Mouse (Mus musculus): ENCODE data around the gene Apobec3. TPM values are rescaled to one million over a fixed set of nuclear protein-coding genes. Genes with fewer than 3 reads are reported as not detected.
"Not testable (repeated sequence)": the region's sequence is repeated elsewhere in the genome, so short reads cannot be mapped to it uniquely, and the experiment has no call there.

Gene Apobec3
- polyA plus RNA-seq, 1 experiment from 2014 or later: 5.1 TPM

DNA sequence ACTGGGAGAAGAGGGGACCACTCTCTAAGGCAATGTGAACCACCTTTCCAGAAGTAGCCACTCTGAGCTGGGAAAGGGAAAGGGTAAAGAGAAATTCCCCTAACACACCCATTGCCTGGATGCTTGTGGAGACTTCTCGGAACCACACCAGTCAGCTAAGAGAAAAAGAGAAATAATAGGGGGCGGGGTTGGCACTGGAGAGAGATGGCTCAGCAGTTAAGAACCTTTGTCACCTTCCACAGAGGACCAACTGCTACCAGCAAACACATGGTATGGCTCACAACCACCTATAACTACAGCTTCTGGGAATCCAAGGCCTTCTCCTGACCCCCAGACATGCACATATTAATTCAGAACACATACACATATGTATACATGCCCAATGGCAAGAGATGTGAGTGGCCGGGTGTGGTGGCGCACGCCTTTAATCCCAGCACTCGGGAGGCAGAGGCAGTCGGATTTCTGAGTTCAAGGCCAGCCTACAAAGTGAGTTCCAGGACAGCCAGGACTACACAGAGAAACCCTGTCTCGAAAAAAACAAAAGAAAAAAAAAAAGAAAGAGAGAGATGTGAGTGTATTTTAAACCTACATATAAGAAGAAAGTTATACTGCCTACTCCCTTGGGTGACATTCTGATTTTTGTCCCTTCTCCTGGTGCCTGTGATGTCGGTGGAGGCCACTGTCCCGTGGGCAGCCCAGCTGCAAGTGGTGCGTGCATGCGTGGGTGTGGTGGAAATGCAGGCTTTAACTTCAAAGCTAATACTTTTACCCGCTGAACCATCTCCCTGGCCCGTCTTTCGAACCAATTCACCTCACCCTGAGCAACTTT, 1.8 kb downstream of the Apobec3 start:
- Histone ChIP-seq H3K9ac (ENCODE audit: low read depth, low read length) (no peak overlapping the region), H3K4me1 (replicated peaks; ENCODE audit: control insufficient read depth, insufficient read depth, low read length) (no peaks in the 10 kb centered on the region; the same call in 1 of the 2 replicates), H3K36me3 (ENCODE audit: control insufficient read depth, insufficient read depth) (0 out of 2 replicates have a peak, but pooled peaks cover 1% of the 10 kb centered on the region), H3K27ac (ENCODE audit: low read depth, low read length) (no peak overlapping the region), H3K4me2 (replicated peaks; ENCODE audit: low read depth) (peak overlapping the region; percentile 79), H3K27me3 (replicated peaks; ENCODE audit: control insufficient read depth, insufficient read depth, low read length) (no peaks in the 10 kb centered on the region), H3K9me3 (ENCODE audit: control insufficient read depth) (no peaks in the 10 kb centered on the region), H3K4me3 (ENCODE audit: low read depth, low read length) (0 out of 2 replicates have a peak overlapping the region, but pooled peaks have one; percentile 47)
- TF ChIP-seq CTCF (IDR thresholded peaks at IDR 0.05; ENCODE audit: low read depth): no peak
- ATAC-seq: no peak
- WGBS: 63% methylated on average over 15 of the region's 15 CpGs

DNA sequence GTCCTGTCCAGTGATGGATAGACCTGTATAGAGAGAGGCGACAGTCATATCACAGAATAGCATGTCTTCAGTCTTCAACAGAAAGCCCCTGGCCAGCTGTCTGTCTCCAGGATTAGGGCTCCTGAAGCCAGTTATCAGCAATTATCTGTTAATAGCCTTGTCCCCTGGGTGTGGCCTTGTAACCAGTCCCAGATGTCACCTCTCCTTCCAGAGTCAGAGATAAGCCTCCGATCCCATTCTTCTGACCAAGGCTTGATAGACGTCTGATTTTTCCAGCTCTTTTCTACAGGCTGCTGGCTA, 2.3 kb downstream of the Apobec3 start:
- H3K4me3 ChIP-seq (ENCODE audit: low read depth, low read length): no peak overlapping the region

DNA sequence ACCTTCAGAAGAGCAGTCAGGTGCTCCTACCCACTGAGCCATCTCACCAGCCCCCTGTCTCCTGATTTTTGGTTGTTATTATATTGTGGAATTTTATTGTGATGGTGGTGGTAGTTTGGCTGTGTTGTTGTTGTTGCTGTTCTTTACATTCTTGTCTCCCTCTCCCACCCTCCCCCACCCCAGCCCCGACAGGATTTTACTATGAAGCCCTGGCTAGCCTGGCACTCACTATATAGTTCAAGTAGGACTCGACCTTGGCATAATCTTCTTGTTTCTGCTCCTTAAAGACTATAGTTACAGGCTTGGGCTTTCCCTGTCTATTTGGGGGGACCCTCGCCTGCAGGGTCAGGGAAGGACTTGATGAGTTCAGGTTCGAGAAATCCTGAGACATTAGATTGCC, 2.9 kb downstream of the Apobec3 start:
- 67% methylated on average over 4 of the region's 4 CpGs for WGBS
- Histone ChIP-seq H3K4me1 (replicated peaks; ENCODE audit: control insufficient read depth, insufficient read depth, low read length) (no peaks in the 10 kb centered on the region; the same call in 1 of the 2 replicates), H3K36me3 (ENCODE audit: control insufficient read depth, insufficient read depth) (peaks cover 5% of the 10 kb centered on the region; the same call in 1 of the 2 replicates), H3K27me3 (replicated peaks; ENCODE audit: control insufficient read depth, insufficient read depth, low read length) (no peaks in the 10 kb centered on the region), H3K9ac (ENCODE audit: low read depth, low read length) (no peak overlapping the region), H3K4me3 (ENCODE audit: low read depth, low read length) (no peak overlapping the region), H3K9me3 (ENCODE audit: control insufficient read depth) (no peaks in the 10 kb centered on the region), H3K4me2 (replicated peaks; ENCODE audit: low read depth) (no peak overlapping the region), H3K27ac (ENCODE audit: low read depth, low read length) (no peak overlapping the region)
- TF ChIP-seq CTCF (IDR thresholded peaks at IDR 0.05; ENCODE audit: low read depth): no peak
- ATAC-seq: no peak

More for the DNA sequence above, 2.3 kb downstream of the Apobec3 start:
- Histone ChIP-seq H3K27ac (ENCODE audit: low read depth, low read length) (no peak overlapping the region), H3K9ac (ENCODE audit: low read depth, low read length) (no peak overlapping the region), H3K36me3 (ENCODE audit: control insufficient read depth, insufficient read depth) (peaks cover 5% of the 10 kb centered on the region; the same call in 1 of the 2 replicates), H3K9me3 (ENCODE audit: control insufficient read depth) (no peaks in the 10 kb centered on the region), H3K4me2 (replicated peaks; ENCODE audit: low read depth) (peak overlapping the region; percentile 30), H3K27me3 (replicated peaks; ENCODE audit: control insufficient read depth, insufficient read depth, low read length) (no peaks in the 10 kb centered on the region), H3K4me1 (replicated peaks; ENCODE audit: control insufficient read depth, insufficient read depth, low read length) (no peaks in the 10 kb centered on the region; the same call in 1 of the 2 replicates)
- WGBS: 29% methylated on average over 3 of the region's 3 CpGs
- TF ChIP-seq CTCF (IDR thresholded peaks at IDR 0.05; ENCODE audit: low read depth): no peak
- no peak for ATAC-seq

DNA sequence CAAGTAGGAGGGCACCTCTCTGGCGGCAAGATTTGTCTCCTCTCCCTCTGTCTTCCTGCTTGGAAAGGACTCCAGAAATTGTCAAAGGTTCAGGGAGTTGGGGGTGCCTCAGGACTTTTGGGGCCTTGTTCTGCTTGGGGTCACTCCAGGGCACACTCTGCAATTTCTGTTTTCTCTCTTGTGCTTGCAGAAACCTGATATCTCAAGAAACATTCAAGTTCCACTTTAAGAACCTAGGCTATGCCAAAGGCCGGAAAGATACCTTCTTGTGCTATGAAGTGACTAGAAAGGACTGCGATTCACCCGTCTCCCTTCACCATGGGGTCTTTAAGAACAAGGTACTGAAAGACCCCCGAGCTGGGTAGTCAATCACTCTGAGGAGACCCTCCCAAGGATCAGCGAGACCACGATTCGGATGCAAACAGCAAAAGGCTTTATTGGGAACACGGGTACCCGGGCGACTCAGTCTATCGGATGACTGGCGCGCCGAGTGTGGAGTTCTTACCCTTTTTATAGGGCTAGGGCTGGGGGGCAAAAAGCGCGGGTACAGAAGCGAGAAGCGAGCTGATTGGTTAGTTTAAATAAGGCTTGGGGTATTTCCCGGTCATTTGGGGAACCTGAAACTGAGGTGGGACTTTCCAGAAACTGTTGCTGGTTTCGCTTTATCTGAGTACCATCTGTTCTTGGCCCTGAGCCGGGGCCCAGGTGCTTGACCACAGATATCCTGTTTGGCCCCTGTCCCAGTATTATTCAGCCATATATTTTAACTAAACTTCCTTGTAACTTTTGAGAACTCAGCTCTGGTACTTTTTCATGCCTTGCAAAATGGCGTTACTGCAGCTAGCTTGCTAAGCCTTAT, 4.0 kb downstream of the Apobec3 start:
- WGBS: 74% methylated on average over 10 of the region's 23 CpGs

DNA sequence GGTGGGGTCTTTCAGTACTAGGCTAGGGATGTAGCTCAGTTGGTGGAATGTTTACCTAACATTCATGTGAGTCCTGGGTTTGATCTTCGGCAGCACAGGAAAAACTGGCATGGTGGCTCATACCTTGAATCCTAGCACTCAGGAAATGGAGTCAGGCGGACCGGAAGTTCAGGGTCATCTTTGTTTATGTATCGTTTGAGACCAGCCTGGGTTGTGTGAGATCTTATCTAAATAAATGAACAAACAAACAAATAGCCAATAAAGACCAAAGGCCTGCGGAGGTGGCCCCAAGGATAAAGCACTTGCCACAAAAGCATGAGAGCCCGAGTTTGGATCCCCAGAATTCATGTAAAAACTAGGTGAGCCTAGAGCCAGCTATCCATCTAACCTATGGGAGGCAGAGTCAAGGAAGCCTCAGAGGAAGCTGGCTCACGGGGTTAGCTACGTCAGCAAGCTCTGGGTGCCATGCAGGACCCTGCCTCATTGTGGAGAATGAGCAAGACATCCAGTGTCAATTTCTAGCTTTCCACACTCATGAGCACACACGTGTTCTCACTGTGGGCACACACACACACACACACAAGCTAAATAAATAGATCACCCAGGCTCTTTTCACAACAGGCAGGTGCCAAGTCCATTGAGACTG, 4.7 kb downstream of the Apobec3 start:
- Histone ChIP-seq H3K36me3 (ENCODE audit: control insufficient read depth, insufficient read depth) (peaks cover 5% of the 10 kb centered on the region; the same call in 1 of the 2 replicates), H3K27me3 (replicated peaks; ENCODE audit: control insufficient read depth, insufficient read depth, low read length) (no peaks in the 10 kb centered on the region), H3K9ac (ENCODE audit: low read depth, low read length) (no peak overlapping the region), H3K9me3 (ENCODE audit: control insufficient read depth) (no peaks in the 10 kb centered on the region), H3K4me1 (replicated peaks; ENCODE audit: control insufficient read depth, insufficient read depth, low read length) (no peaks in the 10 kb centered on the region), H3K27ac (ENCODE audit: low read depth, low read length) (no peak overlapping the region), H3K4me2 (replicated peaks; ENCODE audit: low read depth) (no peak overlapping the region), H3K4me3 (ENCODE audit: low read depth, low read length) (no peak overlapping the region)
- 64% methylated on average over 9 of the region's 9 CpGs for WGBS
- TF ChIP-seq CTCF (IDR thresholded peaks at IDR 0.05; ENCODE audit: low read depth): no peak
- ATAC-seq: no peak

More for the DNA sequence above, 4.0 kb downstream of the Apobec3 start:
- H3K4me1 ChIP-seq (replicated peaks; ENCODE audit: control insufficient read depth, insufficient read depth, low read length); H3K27me3 ChIP-seq (replicated peaks; ENCODE audit: control insufficient read depth, insufficient read depth, low read length); H3K27ac ChIP-seq (ENCODE audit: low read depth, low read length); H3K4me2 ChIP-seq (replicated peaks; ENCODE audit: low read depth); H3K36me3 ChIP-seq (ENCODE audit: control insufficient read depth, insufficient read depth); H3K4me3 ChIP-seq (ENCODE audit: low read depth, low read length); ATAC-seq; H3K9me3 ChIP-seq (ENCODE audit: control insufficient read depth); H3K9ac ChIP-seq (ENCODE audit: low read depth, low read length): not testable (repeated sequence)

DNA sequence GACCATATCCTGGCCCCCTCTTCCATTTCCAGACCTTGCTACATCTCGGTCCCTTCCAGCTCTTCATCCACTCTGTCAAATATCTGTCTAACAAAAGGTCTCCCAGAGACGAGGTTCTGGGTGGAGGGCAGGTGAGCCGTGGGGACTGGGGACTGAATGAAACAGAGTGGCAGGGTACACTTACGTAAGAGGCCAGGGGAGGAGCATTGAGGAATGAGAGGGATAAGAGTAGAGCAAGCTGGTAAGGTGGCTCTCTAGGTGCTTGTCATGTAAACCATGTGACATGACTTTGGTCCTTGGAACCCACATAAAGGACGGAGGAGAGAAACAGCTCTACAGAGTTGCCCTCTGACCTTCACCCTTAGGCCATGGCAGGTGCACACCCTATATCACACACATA, 7.5 kb downstream of the Apobec3 start:
- Histone ChIP-seq H3K4me2 (replicated peaks; ENCODE audit: low read depth) (no peak overlapping the region), H3K4me1 (replicated peaks; ENCODE audit: control insufficient read depth, insufficient read depth, low read length) (no peaks in the 10 kb centered on the region), H3K27ac (ENCODE audit: low read depth, low read length) (no peak overlapping the region), H3K9me3 (ENCODE audit: control insufficient read depth) (no peaks in the 10 kb centered on the region), H3K9ac (ENCODE audit: low read depth, low read length) (no peak overlapping the region), H3K36me3 (ENCODE audit: control insufficient read depth, insufficient read depth) (peaks cover 5% of the 10 kb centered on the region; the same call in 1 of the 2 replicates), H3K27me3 (replicated peaks; ENCODE audit: control insufficient read depth, insufficient read depth, low read length) (no peaks in the 10 kb centered on the region), H3K4me3 (ENCODE audit: low read depth, low read length) (no peak overlapping the region)
- 80% methylated on average over 5 of the region's 5 CpGs for whole genome bisulfite sequencing
- ATAC-seq: no peak
- TF ChIP-seq CTCF (IDR thresholded peaks at IDR 0.05; ENCODE audit: low read depth): no peak

All from intestine, postnatal 0 days (tissue).